Mouse (Mus musculus) MEL (cell line): ENCODE measurements around the gene Csf2rb2. TPM values are rescaled to one million over a fixed set of nuclear protein-coding genes. Genes with fewer than 3 reads are reported as not detected.
"Not testable (repeated sequence)": the region's sequence is repeated elsewhere in the genome, so short reads cannot be mapped to it uniquely, and the experiment has no call there.

Experiments
- DNase-seq: peaks from one replicate; pipeline ENCODE4 v3.0.0; 2011; ENCODE audit warnings: low read depth, low spot score
- H3K27ac ChIP-seq: 2 replicates; pipeline ENCODE4 v1.5.1; 2012; ENCODE audit warnings: low read depth, mild to moderate bottlenecking, control low read depth, low read length, moderate library complexity; ENCODE audit not compliant: control insufficient read depth
- H3K27me3 ChIP-seq, 2 experiments: fragments of 150-350 bp in 1 of 2; sonication (generic) in 1 of 2; 2 replicates each; pipeline ENCODE4 v1.6.1; 2012; ENCODE audit warnings: low read length in 2 of 2, mild to moderate bottlenecking in 2 of 2, improper control_type of control experiment in 1 of 2, moderate library complexity in 1 of 2; ENCODE audit not compliant: insufficient read depth in 2 of 2, control insufficient read depth in 1 of 2
- H3K36me3 ChIP-seq, 2 experiments: 2 replicates each; pipeline ENCODE4 v1.6.1; 2012 to 2014; ENCODE audit warnings: low read length in 2 of 2, improper control_type of control experiment in 1 of 2, inconsistent platforms in 1 of 2, mild to moderate bottlenecking in 1 of 2; ENCODE audit not compliant: insufficient read depth in 2 of 2, control insufficient read depth in 1 of 2
- H3K4me1 ChIP-seq, 2 experiments: fragments of 150-350 bp in 1 of 2; sonication (generic) in 1 of 2; 2 replicates each; pipeline ENCODE4 v1.6.1; 2012; ENCODE audit warnings: low read length in 2 of 2, improper control_type of control experiment in 1 of 2, mild to moderate bottlenecking in 1 of 2; ENCODE audit not compliant: insufficient read depth in 2 of 2, control insufficient read depth in 1 of 2
- H3K4me3 ChIP-seq, 2 experiments: fragments of 150-350 bp in 1 of 2; sonication (generic) in 1 of 2; 2 replicates each; pipeline ENCODE4 v1.5.1; 2012; ENCODE audit warnings: low read depth in 2 of 2, low read length in 2 of 2, mild to moderate bottlenecking in 2 of 2, moderate library complexity in 2 of 2, control low read depth in 1 of 2, improper control_type of control experiment in 1 of 2; ENCODE audit not compliant: control insufficient read depth in 1 of 2, insufficient read depth in 1 of 2
- H3K79me2 ChIP-seq: 2 replicates; pipeline ENCODE4 v1.6.1; 2012; ENCODE audit warnings: mild to moderate bottlenecking, low read length, moderate library complexity; ENCODE audit not compliant: control insufficient read depth, poor library complexity, insufficient read depth
- H3K9ac ChIP-seq: 2 replicates; pipeline ENCODE4 v1.6.1; 2012; ENCODE audit warnings: low read depth, mild to moderate bottlenecking, control low read depth, low read length, moderate library complexity; ENCODE audit not compliant: control insufficient read depth, poor library complexity, severe bottlenecking
- H3K9me3 ChIP-seq: fragments of 150-350 bp; sonication (generic); replicated peaks from 2 replicates; pipeline ENCODE4 v1.6.1; 2012; ENCODE audit warnings: mild to moderate bottlenecking, low read length, improper control_type of control experiment, moderate library complexity; ENCODE audit not compliant: insufficient read depth
- CTCF ChIP-seq, 3 experiments: IDR thresholded peaks in 2 of 3; conservative IDR thresholded peaks in 1 of 3; 2 replicates each; pipeline ENCODE4 v1.5.1; 2011 to 2012; ENCODE audit warnings: low read length in 3 of 3, low read depth in 2 of 3, mild to moderate bottlenecking in 2 of 3, improper control_type of control experiment in 1 of 3, inconsistent platforms in 1 of 3, mixed read lengths in 1 of 3, moderate library complexity in 1 of 3; ENCODE audit not compliant: control insufficient read depth in 1 of 3, insufficient read depth in 1 of 3, poor library complexity in 1 of 3, severe bottlenecking in 1 of 3
- E2F4 ChIP-seq: IDR thresholded peaks from 2 replicates; pipeline ENCODE4 v1.6.1; 2011; ENCODE audit warnings: low read depth, low read length, improper control_type of control experiment, borderline replicate concordance
- ELF1 ChIP-seq: IDR thresholded peaks from 2 replicates; pipeline ENCODE4 v1.6.1; 2014; ENCODE audit warnings: low read depth, mild to moderate bottlenecking, inconsistent platforms, low read length, improper control_type of control experiment, moderate library complexity
- EP300 ChIP-seq, 2 experiments: IDR thresholded peaks; 2 replicates each; pipeline ENCODE4 v1.6.1; 2011; ENCODE audit warnings: improper control_type of control experiment in 2 of 2, low read length in 2 of 2, low read depth in 1 of 2, mild to moderate bottlenecking in 1 of 2
- GATA1 ChIP-seq: IDR thresholded peaks from 2 replicates; pipeline ENCODE4 v1.6.1; 2011; ENCODE audit warnings: low read depth, low read length, improper control_type of control experiment
- HCFC1 ChIP-seq: IDR thresholded peaks from 2 replicates; pipeline ENCODE4 v1.6.1; 2012; ENCODE audit warnings: low read depth, mild to moderate bottlenecking, inconsistent platforms, low read length, improper control_type of control experiment, moderate library complexity
- JUND ChIP-seq: IDR thresholded peaks from 2 replicates; pipeline ENCODE4 v1.6.1; 2011; ENCODE audit warnings: low read depth, mild to moderate bottlenecking, improper control_type of control experiment, low read length
- KAT2A ChIP-seq: conservative IDR thresholded peaks from 2 replicates; pipeline ENCODE4 v1.6.1; 2012; ENCODE audit warnings: low read depth, low read length, improper control_type of control experiment, inconsistent platforms
- MAFK ChIP-seq: IDR thresholded peaks from 2 replicates; pipeline ENCODE4 v1.6.1; 2011; ENCODE audit warnings: low read depth, mild to moderate bottlenecking, low read length, improper control_type of control experiment, borderline replicate concordance
- MAX ChIP-seq: IDR thresholded peaks from 2 replicates; pipeline ENCODE4 v1.6.1; 2011; ENCODE audit warnings: low read length, improper control_type of control experiment
- MAZ ChIP-seq: IDR thresholded peaks from 2 replicates; pipeline ENCODE4 v1.6.1; 2012; ENCODE audit warnings: low read depth, mild to moderate bottlenecking, inconsistent platforms, low read length, improper control_type of control experiment
- MXI1 ChIP-seq: IDR thresholded peaks from 2 replicates; pipeline ENCODE4 v1.6.1; 2011; ENCODE audit warnings: mild to moderate bottlenecking, low read depth, low read length, improper control_type of control experiment
- MYB ChIP-seq: IDR thresholded peaks from 2 replicates; pipeline ENCODE4 v1.6.1; 2011; ENCODE audit warnings: mild to moderate bottlenecking, low read depth, low read length, improper control_type of control experiment
- MYC ChIP-seq: IDR thresholded peaks from 2 replicates; pipeline ENCODE4 v1.6.1; 2011; ENCODE audit warnings: low read depth, mild to moderate bottlenecking, low read length, improper control_type of control experiment, moderate library complexity
- NELFE ChIP-seq: IDR thresholded peaks from 2 replicates; pipeline ENCODE4 v1.6.1; 2011; ENCODE audit warnings: low read depth, low read length, improper control_type of control experiment
- POLR2AphosphoS5 ChIP-seq: IDR thresholded peaks from 2 replicates; pipeline ENCODE4 v1.6.1; 2012; ENCODE audit warnings: low read depth, borderline replicate concordance, mild to moderate bottlenecking, inconsistent platforms, low read length, moderate library complexity, mixed read lengths
- RCOR1 ChIP-seq: IDR thresholded peaks from 2 replicates; pipeline ENCODE4 v1.6.1; 2012; ENCODE audit warnings: low read depth, mild to moderate bottlenecking, inconsistent platforms, low read length, improper control_type of control experiment
- TCF12 ChIP-seq: IDR thresholded peaks from 2 replicates; pipeline ENCODE4 v1.6.1; 2014; ENCODE audit warnings: low read depth, mild to moderate bottlenecking, inconsistent platforms, low read length, improper control_type of control experiment, moderate library complexity
- UBTF ChIP-seq: IDR thresholded peaks from 2 replicates; pipeline ENCODE4 v1.6.1; 2012; ENCODE audit warnings: low read depth, mild to moderate bottlenecking, inconsistent platforms, low read length, improper control_type of control experiment, moderate library complexity, borderline replicate concordance; ENCODE audit not compliant: insufficient read depth
- USF2 ChIP-seq, 2 experiments: IDR thresholded peaks; 2 replicates each; pipeline ENCODE4 v1.6.1; 2011 to 2012; ENCODE audit warnings: improper control_type of control experiment in 2 of 2, low read length in 2 of 2, borderline replicate concordance in 1 of 2, inconsistent platforms in 1 of 2, low read depth in 1 of 2, mild to moderate bottlenecking in 1 of 2; ENCODE audit not compliant: insufficient read depth in 1 of 2
- ZC3H11A ChIP-seq: IDR thresholded peaks from 2 replicates; pipeline ENCODE4 v1.6.1; 2012; ENCODE audit warnings: low read depth, mild to moderate bottlenecking, inconsistent platforms, low read length, improper control_type of control experiment
- ZKSCAN1 ChIP-seq: IDR thresholded peaks from 2 replicates; pipeline ENCODE4 v1.6.1; 2012; ENCODE audit warnings: low read depth, mild to moderate bottlenecking, inconsistent platforms, low read length, improper control_type of control experiment, moderate library complexity
- polyA plus RNA-seq, 2 experiments: library from polyadenylated mRNA; stranded (reverse) in 1 of 2; unstranded in 1 of 2; fragments of >175 nt in 1 of 2; fragments of >200 nt in 1 of 2; gene quantifications; 2 replicates each; pipeline versions ENCODE4 v1.2.1 to v1.2.4; 2012; ENCODE audit warnings: low replicate concordance in 2 of 2, low read depth in 1 of 2; ENCODE audit not compliant: insufficient read length in 2 of 2, insufficient read depth in 1 of 2, missing spikeins in 1 of 2
- total RNA-seq: library from RNA; depleted of rRNA; stranded (reverse); fragments of 300-350 nt; gene quantifications from 2 replicates; pipeline ENCODE4 v1.2.3, GENCODE M21; 2012

The Csf2rb2 gene
- total and polyA plus RNA-seq, 3 experiments, result 0.54 to 1.8 TPM; not detected in 1

DNA sequence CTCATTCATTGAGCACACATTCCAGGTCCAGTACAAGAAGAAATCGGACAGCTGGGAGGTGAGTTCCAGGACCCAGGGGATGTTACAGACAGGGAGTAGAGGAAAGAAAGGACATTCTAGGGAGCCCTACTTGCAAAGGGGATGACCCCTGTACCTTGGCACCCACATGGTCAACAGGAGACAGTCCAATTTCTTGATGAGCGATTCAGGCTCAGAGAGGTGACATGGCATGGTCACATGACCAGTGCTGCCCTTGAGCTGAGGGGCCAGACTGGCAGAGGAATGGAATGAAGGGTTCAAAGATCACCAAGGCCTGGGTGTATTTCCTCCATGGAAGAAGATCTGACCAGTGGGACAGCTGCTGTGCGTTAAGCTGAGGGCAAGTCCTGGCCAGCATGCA lies 39.0 kb upstream of the Csf2rb2 start:
- no peaks in the 10 kb centered on the region for H3K27me3 ChIP-seq
- H3K4me1 ChIP-seq, result no peaks in the 10 kb centered on the region
- no peak for DNase-seq
- H3K4me3 ChIP-seq, result no peak overlapping the region
- no peak overlapping the region for H3K9ac ChIP-seq
- no peak overlapping the region for H3K27ac ChIP-seq
- no peaks in the 10 kb centered on the region for H3K36me3 ChIP-seq
- TF ChIP-seq CTCF (IDR thresholded peaks at IDR 0.05 in 2 of 3, conservative IDR thresholded peaks at IDR 0.05 in 1 of 3; ENCODE audit: control insufficient read depth in 1 of 3, insufficient read depth in 1 of 3, low read depth in 2 of 3, low read length in 3 of 3, poor library complexity in 1 of 3, severe bottlenecking in 1 of 3), result no peak
- no peak for TF ChIP-seq POLR2AphosphoS5
- TF ChIP-seq TCF12, result no peak
- TF ChIP-seq NELFE, result no peak
- no peak for TF ChIP-seq JUND
- TF ChIP-seq ELF1, result no peak
- TF ChIP-seq RCOR1, result no peak
- no peak for TF ChIP-seq EP300 (IDR thresholded peaks at IDR 0.05; ENCODE audit: low read depth in 1 of 2, low read length in 2 of 2)
- TF ChIP-seq ZKSCAN1, result no peak
- no peak for TF ChIP-seq ZC3H11A
- TF ChIP-seq MAX, result no peak
- TF ChIP-seq MXI1, result no peak
- no peak for TF ChIP-seq MAFK
- no peak for TF ChIP-seq GATA1
- no peak for TF ChIP-seq MYB
- TF ChIP-seq E2F4, result no peak
- TF ChIP-seq KAT2A, result no peak
- no peak for TF ChIP-seq MAZ
- TF ChIP-seq UBTF, result no peak
- H3K79me2 ChIP-seq, result no peaks in the 10 kb centered on the region
- no peaks in the 10 kb centered on the region for H3K9me3 ChIP-seq

DNA sequence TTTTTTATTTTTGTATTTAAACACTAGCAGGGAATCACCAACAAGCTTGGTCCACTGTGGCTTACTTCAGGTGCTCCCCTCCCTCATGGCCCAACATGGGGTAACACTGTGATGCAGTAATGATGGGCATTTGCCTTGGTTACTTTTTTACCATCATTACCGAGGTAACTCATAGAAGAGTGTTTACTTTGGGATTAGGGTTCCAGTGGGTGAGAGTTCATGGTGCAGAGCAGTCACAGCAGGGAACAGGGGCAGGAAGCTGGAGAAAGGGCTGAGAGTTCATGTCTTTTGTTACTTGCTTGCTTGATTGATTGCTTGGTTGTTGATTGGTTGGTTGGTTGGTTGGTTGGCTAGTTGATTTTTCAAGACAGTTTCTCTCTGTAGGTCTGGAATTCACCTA lies 38.2 kb upstream of the Csf2rb2 start:
- Histone ChIP-seq H3K4me1 (no peaks in the 10 kb centered on the region), H3K79me2 (no peaks in the 10 kb centered on the region), H3K4me3 (no peak overlapping the region), H3K9me3 (no peaks in the 10 kb centered on the region), H3K36me3 (no peaks in the 10 kb centered on the region), H3K27ac (no peak overlapping the region), H3K9ac (no peak overlapping the region), H3K27me3 (no peaks in the 10 kb centered on the region)
- DNase-seq, result no peak
- TF ChIP-seq MAZ (no peak), HCFC1 (no peak), USF2 (IDR thresholded peaks at IDR 0.05; ENCODE audit: borderline replicate concordance in 1 of 2, insufficient read depth in 1 of 2, low read depth in 1 of 2, low read length in 2 of 2) (no peak), GATA1 (no peak), MYC (no peak), MAX (no peak)

DNA sequence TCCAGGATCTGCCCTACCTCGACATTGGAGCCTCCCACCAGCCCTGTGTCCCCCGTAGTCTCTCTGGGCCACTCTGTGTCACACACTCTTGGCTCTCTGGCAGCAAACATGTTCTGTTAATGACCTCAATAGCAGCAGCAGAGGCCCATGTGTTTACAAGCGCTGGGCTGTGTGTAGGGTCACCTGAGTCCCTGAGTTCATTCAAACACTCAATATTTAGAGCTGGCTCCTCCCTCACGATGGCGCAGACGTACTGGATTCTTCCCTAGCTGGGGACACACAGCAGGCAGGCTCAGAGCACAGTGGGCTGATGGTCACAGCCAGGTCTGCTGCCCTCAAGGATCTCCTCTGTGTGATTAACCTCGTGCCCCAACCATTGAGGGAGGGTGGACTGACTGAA lies 35.4 kb upstream of the Csf2rb2 start:
- not testable (repeated sequence) for H3K9ac ChIP-seq, H3K27ac ChIP-seq, H3K27me3 ChIP-seq, H3K79me2 ChIP-seq, H3K9me3 ChIP-seq, H3K36me3 ChIP-seq, H3K4me1 ChIP-seq, H3K4me3 ChIP-seq, DNase-seq
